Mouse (Mus musculus) liver, embryonic 12.5 days (tissue): ENCODE data around the gene Narfl. TPM values are rescaled to one million over a fixed set of nuclear protein-coding genes. Genes with fewer than 3 reads are reported as not detected.

Experiments used
- ATAC-seq: fragments of 200-750 bp; cut with Nextera tagmentation; 2 replicates; pipeline ENCODE4 v1.8.0; 2017; ENCODE audit warnings: moderate number of reproducible peaks, mild to moderate bottlenecking, moderate library complexity
- H3K27ac ChIP-seq: fragments of 300-500 bp; sonication (generic); 2 replicates; pipeline ENCODE4 v1.5.1; 2016; ENCODE audit warnings: mild to moderate bottlenecking
- H3K27me3 ChIP-seq: fragments of 300-500 bp; sonication (generic); replicated peaks from 2 replicates; pipeline ENCODE4 v1.6.1; 2016; ENCODE audit warnings: mild to moderate bottlenecking, moderate library complexity
- H3K36me3 ChIP-seq: fragments of 300-500 bp; sonication (generic); 2 replicates; pipeline ENCODE4 v1.6.1; 2016; ENCODE audit warnings: mild to moderate bottlenecking, moderate library complexity
- H3K4me1 ChIP-seq: fragments of 300-500 bp; sonication (generic); 2 replicates; pipeline ENCODE4 v1.6.1; 2016
- H3K4me2 ChIP-seq: fragments of 300-500 bp; sonication (generic); 2 replicates; pipeline ENCODE4 v1.6.1; 2016; ENCODE audit warnings: mild to moderate bottlenecking, moderate library complexity
- H3K4me3 ChIP-seq: fragments of 300-500 bp; sonication (generic); 2 replicates; pipeline ENCODE4 v1.5.1; 2016; ENCODE audit warnings: mild to moderate bottlenecking, moderate library complexity
- H3K9ac ChIP-seq: fragments of 300-500 bp; sonication (generic); 2 replicates; pipeline ENCODE4 v1.6.1; 2016; ENCODE audit warnings: mild to moderate bottlenecking, moderate library complexity
- H3K9me3 ChIP-seq: fragments of 300-500 bp; sonication (generic); replicated peaks from 2 replicates; pipeline ENCODE4 v1.6.1; 2016; ENCODE audit warnings: mild to moderate bottlenecking, moderate library complexity
- WGBS: fragments of 180-500 bp; shearing (Covaris S2); methylation state at CpG from one replicate; pipeline ENCODE4 v1.1.7; 2016; ENCODE audit not compliant: insufficient replicate concordance; 5-methylcytosine and 5-hydroxymethylcytosine counted together
- polyA plus RNA-seq: library from polyadenylated mRNA; unstranded; fragments of >200 nt; fragmentation: Nextera tagmentation; extraction: Ambion mirVana; gene quantifications from 2 replicates; pipeline ENCODE4 v1.2.1, GENCODE M21; 2016

Gene Narfl
- polyA plus RNA-seq, 1 experiment from 2014 or later = 18.9 TPM

DNA sequence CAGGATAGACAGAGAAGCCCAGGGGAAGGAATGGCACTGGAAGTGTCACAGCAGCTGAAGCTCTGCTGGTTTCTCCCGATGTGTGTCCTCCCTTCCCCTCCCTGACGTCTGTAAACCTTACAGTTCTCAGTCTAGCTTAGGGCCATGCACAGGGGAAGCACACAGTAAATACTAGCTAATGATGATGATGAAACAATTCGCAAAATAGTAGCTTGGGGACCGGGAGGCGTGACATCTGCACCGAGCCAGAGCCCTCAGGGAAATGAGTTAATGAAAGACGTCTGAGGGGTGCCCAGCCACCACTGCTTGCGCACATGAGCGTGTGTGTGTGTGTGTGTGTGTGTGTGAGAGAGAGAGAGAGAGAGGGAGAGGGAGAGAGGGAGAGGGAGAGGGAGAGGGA lies 4.2 kb upstream of the Narfl start:
- Histone ChIP-seq H3K27me3 (peaks cover 55% of the 10 kb centered on the region), H3K4me3 (no peak overlapping the region), H3K9ac (no peak overlapping the region), H3K9me3 (no peaks in the 10 kb centered on the region), H3K36me3 (no peaks in the 10 kb centered on the region), H3K4me1 (peaks cover 3% of the 10 kb centered on the region), H3K4me2 (no peak overlapping the region), H3K27ac (no peak overlapping the region)
- 50% methylated on average over 9 of the region's 9 CpGs for WGBS
- no peak for ATAC-seq

DNA sequence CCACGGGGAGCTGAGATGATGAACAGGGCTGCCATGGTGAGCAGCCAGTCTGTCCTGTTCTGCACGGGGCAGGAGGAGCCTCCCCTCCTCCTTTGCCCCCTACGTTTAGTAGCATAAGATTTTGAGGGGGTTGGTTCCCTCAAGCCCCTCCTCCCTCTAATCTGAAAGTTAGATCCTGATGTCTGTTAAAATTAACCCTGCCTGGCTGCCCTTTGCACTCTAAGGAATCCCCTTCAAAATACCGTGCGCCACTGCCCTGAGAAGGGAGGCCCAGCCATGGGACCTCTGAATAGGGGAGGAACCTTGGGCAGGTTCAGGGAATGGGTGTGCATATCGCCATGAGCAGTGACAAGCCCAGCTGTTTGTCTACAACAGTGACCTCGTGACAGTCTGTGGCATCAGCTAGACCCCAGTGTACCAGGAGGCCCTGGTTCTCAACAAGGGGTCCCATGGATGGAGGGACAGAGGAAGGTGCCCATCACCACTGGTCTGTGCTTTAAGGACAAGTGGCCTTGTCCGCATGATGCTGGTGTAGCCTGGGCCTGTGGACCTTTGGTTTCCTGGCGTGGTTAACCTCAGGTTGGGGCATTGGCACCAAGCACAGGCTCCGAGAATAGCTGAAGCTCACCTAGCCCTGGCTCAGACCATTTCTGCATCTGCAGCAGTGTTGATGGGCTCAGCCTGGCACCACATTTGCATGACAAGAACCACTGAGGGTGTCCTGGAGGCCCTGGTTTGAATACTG lies 1.9 kb downstream of the Narfl start:
- peaks cover 10% of the 10 kb centered on the region; the same call in 1 of the 2 replicates for H3K27me3 ChIP-seq
- no peak for ATAC-seq
- no peaks in the 10 kb centered on the region for H3K9me3 ChIP-seq
- H3K4me3 ChIP-seq = no peak overlapping the region
- H3K36me3 ChIP-seq = peaks cover 40% of the 10 kb centered on the region
- no peak overlapping the region for H3K27ac ChIP-seq
- WGBS = 75% methylated on average over 10 of the region's 10 CpGs
- H3K4me2 ChIP-seq = peak overlapping the region; percentile 87; the same call in 1 of the 2 replicates
- peaks cover 18% of the 10 kb centered on the region for H3K4me1 ChIP-seq
- H3K9ac ChIP-seq = 0 out of 2 replicates have a peak overlapping the region, but pooled peaks have one; percentile 84

DNA sequence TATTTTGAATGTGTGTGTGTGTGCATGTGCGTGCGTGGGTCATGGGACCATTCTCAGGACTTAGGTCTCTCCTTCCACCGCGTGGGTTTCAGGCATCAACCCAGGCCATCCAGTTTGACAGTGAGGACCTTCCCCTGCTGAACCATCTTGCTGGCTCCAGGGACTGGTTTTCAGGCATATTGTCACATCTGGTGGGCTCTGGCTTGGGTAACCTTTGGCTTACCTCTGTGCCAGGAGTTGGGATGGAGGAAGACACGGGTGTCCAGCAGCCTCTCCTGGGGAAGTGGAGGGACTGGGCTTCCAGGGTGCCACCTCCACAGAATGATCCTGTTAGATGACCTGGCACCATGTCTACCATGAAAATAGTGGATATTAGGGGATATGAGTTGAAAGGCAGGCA lies 4.4 kb downstream of the Narfl start:
- WGBS = 88% methylated on average over 5 of the region's 5 CpGs
- Histone ChIP-seq H3K27me3 (no peaks in the 10 kb centered on the region), H3K9me3 (no peaks in the 10 kb centered on the region), H3K27ac (no peak overlapping the region), H3K36me3 (peaks cover 64% of the 10 kb centered on the region), H3K4me3 (no peak overlapping the region), H3K9ac (no peak overlapping the region), H3K4me1 (peaks cover 18% of the 10 kb centered on the region), H3K4me2 (no peak overlapping the region)
- no peak for ATAC-seq

DNA sequence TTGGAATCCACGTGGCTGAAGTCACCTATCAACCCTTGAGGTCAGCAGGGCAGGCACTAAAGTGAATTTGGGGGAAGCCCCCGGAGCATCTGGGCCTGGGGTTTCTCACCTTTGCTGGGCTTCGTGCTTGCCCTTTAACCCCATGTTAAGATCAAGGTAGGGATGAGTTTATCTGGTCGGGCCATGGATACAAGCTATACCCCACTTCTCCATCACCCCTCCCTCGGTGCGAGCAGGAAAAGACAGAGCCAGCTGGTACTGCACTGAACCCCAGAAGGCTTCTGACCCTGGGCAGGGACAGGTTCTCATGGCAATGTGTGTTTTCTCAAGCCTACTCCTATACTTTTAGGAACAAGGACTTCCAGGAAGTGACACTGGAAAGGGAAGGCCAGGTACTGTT lies 7.8 kb downstream of the Narfl start:
- Histone ChIP-seq H3K36me3 (peaks cover 72% of the 10 kb centered on the region), H3K27ac (no peak overlapping the region), H3K4me2 (no peak overlapping the region), H3K9ac (no peak overlapping the region), H3K9me3 (no peaks in the 10 kb centered on the region), H3K4me1 (peaks cover 16% of the 10 kb centered on the region), H3K4me3 (no peak overlapping the region), H3K27me3 (no peaks in the 10 kb centered on the region)
- WGBS = 68% methylated on average over 6 of the region's 6 CpGs
- ATAC-seq = no peak

DNA sequence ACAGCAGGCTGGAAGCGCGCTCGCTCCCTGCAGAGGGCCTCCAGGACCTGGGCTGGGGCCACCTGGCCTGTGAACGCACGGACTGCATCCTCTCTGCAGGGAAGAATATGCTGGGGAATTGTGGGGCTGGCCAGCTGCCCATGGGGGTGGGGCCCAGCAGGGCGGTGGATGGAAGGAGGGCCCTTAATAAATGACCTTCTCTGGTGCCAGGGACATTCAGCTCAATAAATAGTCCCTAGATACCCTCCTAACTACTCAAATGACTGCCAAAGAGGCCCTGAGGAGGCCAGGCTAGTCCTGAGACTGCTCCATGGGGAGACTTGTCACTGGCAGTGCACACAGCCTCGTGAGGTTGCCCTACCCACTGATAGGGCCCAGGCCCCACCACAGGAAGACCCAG lies 9.5 kb downstream of the Narfl start:
- H3K27me3 ChIP-seq = no peaks in the 10 kb centered on the region
- no peak overlapping the region for H3K4me2 ChIP-seq
- 79% methylated on average over 7 of the region's 7 CpGs for WGBS
- H3K4me3 ChIP-seq = no peak overlapping the region
- peaks cover 16% of the 10 kb centered on the region for H3K4me1 ChIP-seq
- no peak overlapping the region for H3K9ac ChIP-seq
- no peak for ATAC-seq
- peaks cover 66% of the 10 kb centered on the region for H3K36me3 ChIP-seq
- no peaks in the 10 kb centered on the region for H3K9me3 ChIP-seq
- H3K27ac ChIP-seq = no peak overlapping the region

DNA sequence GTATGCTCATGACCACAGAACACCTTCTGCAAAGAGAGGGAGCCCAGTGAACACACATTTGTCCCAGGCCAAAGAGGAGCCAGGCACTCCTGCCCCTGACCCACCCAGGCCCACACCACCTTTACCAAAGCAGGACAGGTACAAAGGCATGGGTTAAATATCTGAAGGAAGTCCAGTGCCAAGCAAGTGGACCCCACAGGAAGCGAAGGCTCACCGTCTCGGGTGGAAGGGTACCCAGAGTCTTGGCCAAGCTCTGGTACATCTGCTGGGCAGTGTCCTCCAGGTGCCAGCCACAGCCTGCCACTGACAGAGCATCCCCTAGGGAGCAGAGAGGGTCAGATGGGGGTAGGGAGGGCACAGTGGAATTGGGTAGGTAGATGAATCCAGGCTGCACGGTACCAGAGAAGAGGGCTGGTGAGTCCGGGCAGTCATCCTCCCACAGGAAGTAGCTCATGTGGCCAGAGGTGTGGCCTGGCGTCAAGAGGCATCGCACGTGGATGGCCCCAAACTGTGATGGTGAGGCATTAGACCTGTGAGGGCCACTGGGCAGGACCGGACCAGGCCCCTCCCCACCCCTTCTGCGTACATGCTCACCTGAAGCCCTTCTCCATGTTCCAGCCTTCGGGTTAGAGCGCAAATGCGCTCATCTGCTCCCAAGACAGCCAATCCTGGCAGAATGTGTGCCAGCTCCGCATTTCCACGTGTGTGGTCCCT lies 10.4 kb downstream of the Narfl start:
- Histone ChIP-seq H3K27me3 (no peaks in the 10 kb centered on the region), H3K4me3 (peak overlapping the region; percentile 73; the same call in 1 of the 2 replicates), H3K4me2 (peak overlapping the region; percentile 87), H3K9me3 (no peaks in the 10 kb centered on the region), H3K36me3 (peaks cover 64% of the 10 kb centered on the region), H3K27ac (no peak overlapping the region), H3K4me1 (peaks cover 16% of the 10 kb centered on the region), H3K9ac (peak overlapping the region; percentile 72; the same call in 1 of the 2 replicates)
- ATAC-seq = no peak
- 79% methylated on average over 15 of the region's 15 CpGs for WGBS

DNA sequence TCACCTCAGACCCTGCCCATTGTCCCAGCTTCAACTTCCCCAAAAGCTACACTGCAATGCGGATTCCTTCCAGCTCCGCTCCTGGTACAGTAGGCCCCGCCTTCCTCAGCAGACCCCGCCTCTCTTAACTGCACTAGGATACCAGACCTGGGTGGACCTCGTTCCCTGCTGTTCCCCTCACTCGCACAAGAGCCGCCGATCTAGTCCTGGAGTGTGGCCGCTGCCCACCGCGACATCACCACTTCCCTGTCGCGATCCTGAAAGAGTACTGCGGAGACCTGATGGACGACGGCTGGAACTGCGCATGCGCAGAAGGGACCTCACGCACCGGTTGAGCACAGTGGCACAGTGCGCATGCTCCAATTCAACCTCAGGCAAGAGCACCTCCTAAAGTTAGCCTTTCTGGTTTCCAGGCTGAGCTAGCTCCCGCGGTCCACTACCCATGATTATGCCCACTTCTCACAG lies 11.7 kb downstream of the Narfl start, which contains the start of gene Haghl:
Haghl (minus strand) TSS at position 393 of the 465 bp plus-strand sequence.
- ATAC-seq = peak; percentile 83
- H3K36me3 ChIP-seq = peaks cover 63% of the 10 kb centered on the region
- under 1% methylated on average over 23 of the region's 23 CpGs for WGBS
- H3K4me1 ChIP-seq = peaks cover 16% of the 10 kb centered on the region
- peak within 1 kb of the TSS; percentile 72 for H3K9ac ChIP-seq
- no peaks in the 10 kb centered on the region for H3K27me3 ChIP-seq
- peak within 1 kb of the TSS; percentile 69 for H3K27ac ChIP-seq
- H3K4me2 ChIP-seq = peak within 1 kb of the TSS; percentile 87
- H3K4me3 ChIP-seq = peak within 1 kb of the TSS; percentile 73
- H3K9me3 ChIP-seq = no peaks in the 10 kb centered on the region

DNA sequence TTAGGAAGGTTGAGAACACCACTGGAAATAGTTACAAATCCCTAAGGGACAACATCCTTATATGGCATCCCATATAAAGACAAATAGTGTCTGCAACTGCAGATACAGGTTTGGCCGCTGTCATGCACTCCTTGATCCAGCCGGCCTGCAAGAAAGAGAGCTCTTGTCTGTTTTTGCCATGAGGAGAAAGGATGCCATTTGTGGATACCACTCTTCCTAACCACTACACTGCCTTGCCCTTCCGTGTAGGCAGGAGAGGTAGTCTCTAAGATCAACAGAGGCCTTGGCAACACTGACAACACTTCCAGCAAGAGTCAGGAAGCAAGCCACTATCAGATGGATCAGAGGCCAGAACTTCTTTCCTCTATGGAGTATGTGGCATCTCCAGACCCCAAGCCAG lies 12.7 kb downstream of the Narfl start, which contains the start of gene Ccdc78:
Ccdc78 (plus strand) TSS at position 301 of the 400 bp plus-strand sequence.
- Histone ChIP-seq H3K4me2 (peak within 1 kb of the TSS; percentile 87), H3K36me3 (peaks cover 59% of the 10 kb centered on the region), H3K4me1 (peaks cover 25% of the 10 kb centered on the region), H3K4me3 (peak within 1 kb of the TSS; percentile 73), H3K9ac (peak within 1 kb of the TSS; percentile 72), H3K27ac (peak within 1 kb of the TSS; percentile 69), H3K27me3 (no peaks in the 10 kb centered on the region), H3K9me3 (no peaks in the 10 kb centered on the region)
- no peak for ATAC-seq
- 80% methylated on average over 3 of the region's 3 CpGs for WGBS

DNA sequence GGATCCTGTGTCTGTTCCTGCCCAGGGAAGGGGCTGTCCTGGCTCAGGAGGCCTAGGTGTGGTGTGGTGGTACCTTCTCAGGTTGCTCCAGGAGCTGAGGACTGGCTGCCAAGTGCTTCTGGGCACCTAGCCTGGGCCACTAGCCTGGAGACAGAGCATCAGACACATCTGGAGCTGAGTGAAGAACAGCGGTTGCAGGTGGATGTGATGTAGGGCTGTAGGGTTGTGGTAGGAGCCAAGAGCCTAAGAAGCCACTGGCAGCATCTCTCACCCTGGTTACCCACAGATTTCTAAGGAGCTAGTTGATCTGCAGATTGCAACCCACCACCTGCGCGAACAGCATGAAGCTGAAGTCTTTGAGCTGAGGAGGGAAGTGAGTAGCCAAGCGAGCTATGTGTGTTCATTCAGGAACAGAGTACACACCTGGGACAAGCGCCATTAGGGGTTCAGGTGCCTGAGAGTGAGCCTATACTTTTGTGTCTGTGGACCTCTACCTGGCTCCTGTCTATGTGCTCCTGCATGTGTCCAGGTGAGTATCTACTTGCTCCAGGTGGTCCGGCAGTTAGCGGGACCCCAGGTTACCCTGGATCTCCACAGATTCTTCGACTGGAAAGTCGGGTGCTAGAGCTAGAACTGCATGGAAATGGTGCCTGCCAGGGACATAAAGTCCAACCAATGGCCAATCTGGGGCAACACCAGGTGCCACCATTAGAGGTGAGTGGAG lies 13.4 kb downstream of the Narfl start:
- H3K27ac ChIP-seq = no peak overlapping the region
- no peak overlapping the region for H3K4me2 ChIP-seq
- H3K36me3 ChIP-seq = peaks cover 53% of the 10 kb centered on the region
- H3K9me3 ChIP-seq = no peaks in the 10 kb centered on the region
- no peak overlapping the region for H3K9ac ChIP-seq
- peaks cover 31% of the 10 kb centered on the region for H3K4me1 ChIP-seq
- no peak for ATAC-seq
- 84% methylated on average over 9 of the region's 9 CpGs for WGBS
- H3K27me3 ChIP-seq = no peaks in the 10 kb centered on the region
- no peak overlapping the region for H3K4me3 ChIP-seq

DNA sequence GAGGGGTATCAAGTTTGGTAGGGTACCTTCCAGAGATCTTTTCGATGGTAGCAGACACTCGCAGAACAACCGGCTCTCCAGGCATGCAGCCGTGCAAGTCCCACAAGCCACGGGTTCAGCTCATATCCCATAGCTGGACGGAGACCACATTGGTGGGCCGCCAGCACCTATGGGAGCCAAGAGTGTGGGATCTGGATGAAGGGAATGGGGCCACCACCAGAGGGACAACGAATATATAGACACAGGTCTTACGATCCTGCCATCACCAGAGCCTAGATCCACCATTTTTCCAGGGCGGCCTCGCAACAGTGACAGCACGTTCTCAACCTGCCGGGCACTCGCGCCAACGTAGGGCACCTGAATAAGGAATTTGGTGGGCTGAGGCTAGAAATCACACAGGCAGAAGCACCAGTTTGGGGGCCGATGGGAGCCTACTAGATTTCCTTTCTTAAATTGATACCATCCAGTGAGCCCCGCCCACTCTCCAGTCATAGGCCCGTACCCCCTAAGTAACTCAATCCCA lies 17.8 kb downstream of the Narfl start:
- peak; percentile 24 for ATAC-seq
- peak overlapping the region; percentile 79 for H3K9ac ChIP-seq
- peak overlapping the region; percentile 80 for H3K4me2 ChIP-seq
- peaks cover 44% of the 10 kb centered on the region for H3K36me3 ChIP-seq
- H3K4me1 ChIP-seq = peaks cover 53% of the 10 kb centered on the region
- peak overlapping the region; percentile 93 for H3K27ac ChIP-seq
- WGBS = 29% methylated on average over 19 of the region's 19 CpGs
- no peaks in the 10 kb centered on the region for H3K9me3 ChIP-seq
- no peaks in the 10 kb centered on the region for H3K27me3 ChIP-seq
- H3K4me3 ChIP-seq = peak overlapping the region; percentile 81

DNA sequence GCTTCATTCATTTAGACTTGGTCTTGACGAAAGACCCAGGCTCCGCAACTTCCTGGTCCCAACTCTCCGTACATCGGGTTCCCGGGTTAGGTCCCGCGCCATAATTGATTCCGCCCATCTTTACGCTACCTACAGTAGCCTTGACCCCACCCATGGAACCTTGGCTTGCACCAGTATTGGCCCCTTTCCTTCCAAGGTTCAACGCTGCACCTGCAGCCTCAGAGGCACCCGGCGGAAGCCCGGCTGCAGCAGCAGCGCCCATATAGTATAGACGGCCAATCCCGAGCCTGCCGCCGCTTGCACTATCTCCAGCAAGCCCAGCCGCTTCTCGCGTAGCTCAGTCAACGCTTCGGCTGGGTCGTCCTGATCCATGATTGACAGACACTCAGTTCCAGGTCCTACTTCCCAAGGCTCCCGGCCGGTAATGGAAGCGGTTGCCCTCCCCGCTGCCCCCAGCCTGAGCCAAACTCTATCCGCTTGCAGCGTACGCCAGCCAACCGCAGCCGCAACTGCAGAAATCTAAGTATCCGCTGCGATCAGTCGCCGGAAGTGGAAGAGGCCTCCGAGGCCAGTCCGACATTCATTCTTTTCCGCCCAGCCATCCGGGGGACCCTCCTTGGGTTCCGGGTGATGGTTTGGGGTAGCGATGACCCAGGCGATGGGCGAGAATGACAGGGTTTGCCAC lies 18.4 kb downstream of the Narfl start:
- H3K4me3 ChIP-seq = peak overlapping the region; percentile 81
- peak; percentile 72 for ATAC-seq
- no peaks in the 10 kb centered on the region for H3K9me3 ChIP-seq
- peaks cover 56% of the 10 kb centered on the region for H3K4me1 ChIP-seq
- H3K27ac ChIP-seq = peak overlapping the region; percentile 93
- peaks cover 44% of the 10 kb centered on the region for H3K36me3 ChIP-seq
- H3K9ac ChIP-seq = peak overlapping the region; percentile 79
- no peaks in the 10 kb centered on the region for H3K27me3 ChIP-seq
- peak overlapping the region; percentile 80 for H3K4me2 ChIP-seq
- WGBS = under 1% methylated on average over 45 of the region's 45 CpGs
